Mouse (Mus musculus) limb, embryonic 14.5 days (tissue): ENCODE data around the gene Cldn22. TPM values are rescaled to one million over a fixed set of nuclear protein-coding genes. Genes with fewer than 3 reads are reported as not detected.

ENCODE experiments used
- ATAC-seq: fragments of 200-750 bp; cut with Nextera tagmentation; 2 replicates; pipeline ENCODE4 v1.8.0; 2017; ENCODE audit warnings: low read depth, moderate number of reproducible peaks, moderate TSS enrichment; ENCODE audit not compliant: low FRiP score
- DNase-seq: peaks from one replicate; pipeline ENCODE4 v3.0.0-alpha.2; 2015; ENCODE audit warnings: low spot score
- H3K27ac ChIP-seq: fragments of 300-500 bp; sonication (generic); replicated peaks from 2 replicates; pipeline ENCODE4 v1.5.1; 2014; ENCODE audit warnings: low read depth, mild to moderate bottlenecking, low read length, moderate library complexity, mixed read lengths
- H3K27me3 ChIP-seq: fragments of 300-500 bp; sonication (generic); 2 replicates; pipeline ENCODE4 v1.6.1; 2014; ENCODE audit warnings: low read length, mixed read lengths; ENCODE audit not compliant: control insufficient read depth, insufficient read depth
- H3K36me3 ChIP-seq: fragments of 300-500 bp; sonication (generic); 2 replicates; pipeline ENCODE4 v1.6.1; 2014; ENCODE audit warnings: mild to moderate bottlenecking, low read length, moderate library complexity, mixed read lengths; ENCODE audit not compliant: control insufficient read depth, insufficient read depth
- H3K4me1 ChIP-seq: fragments of 300-500 bp; sonication (generic); 2 replicates; pipeline ENCODE4 v1.6.1; 2014; ENCODE audit warnings: antibody characterized with exemption, low read length, mixed read lengths; ENCODE audit not compliant: control insufficient read depth, insufficient read depth
- H3K4me2 ChIP-seq: fragments of 300-500 bp; sonication (generic); replicated peaks from 2 replicates; pipeline ENCODE4 v1.6.1; 2014; ENCODE audit warnings: low read depth, mild to moderate bottlenecking, low read length, moderate library complexity; ENCODE audit not compliant: severe bottlenecking
- H3K4me3 ChIP-seq: fragments of 300-500 bp; sonication (generic); replicated peaks from 2 replicates; pipeline ENCODE4 v1.5.1; 2014; ENCODE audit warnings: low read length
- H3K9ac ChIP-seq: fragments of 300-500 bp; sonication (generic); 2 replicates; pipeline ENCODE4 v1.6.1; 2014; ENCODE audit warnings: mild to moderate bottlenecking, low read depth, low read length, moderate library complexity; ENCODE audit not compliant: severe bottlenecking
- H3K9me3 ChIP-seq: fragments of 300-500 bp; sonication (generic); 2 replicates; pipeline ENCODE4 v1.6.1; 2016; ENCODE audit warnings: low read length; ENCODE audit not compliant: control insufficient read depth
- POLR2A ChIP-seq: fragments of 200-500 bp; IDR thresholded peaks from 2 replicates; pipeline ENCODE4 v1.8.0; 2012; ENCODE audit warnings: inconsistent platforms, mild to moderate bottlenecking, moderate library complexity, borderline replicate concordance; ENCODE audit not compliant: insufficient read depth, insufficient read length; ENCODE audit errors: extremely low read depth
- WGBS: fragments of 180-500 bp; shearing (Covaris S2); extraction: QIAGEN DNeasy Blood & Tissue Kit; methylation state at CpG from one replicate; pipeline ENCODE4 v1.1.7; 2014; 5-methylcytosine and 5-hydroxymethylcytosine counted together
- polyA plus RNA-seq, 2 experiments: library from polyadenylated mRNA; depleted of rRNA in 1 of 2; stranded (reverse) in 1 of 2; unstranded in 1 of 2; fragments of >200 nt; fragmentation: Nextera tagmentation in 1 of 2; extraction: Ambion mirVana in 1 of 2; gene quantifications; 2 replicates each; pipeline versions ENCODE4 v1.2.1 to v1.2.3; 2012 to 2014

Gene Cldn22
- polyA plus RNA-seq, 2 experiments: 0.08 TPM; not detected in 1

DNA sequence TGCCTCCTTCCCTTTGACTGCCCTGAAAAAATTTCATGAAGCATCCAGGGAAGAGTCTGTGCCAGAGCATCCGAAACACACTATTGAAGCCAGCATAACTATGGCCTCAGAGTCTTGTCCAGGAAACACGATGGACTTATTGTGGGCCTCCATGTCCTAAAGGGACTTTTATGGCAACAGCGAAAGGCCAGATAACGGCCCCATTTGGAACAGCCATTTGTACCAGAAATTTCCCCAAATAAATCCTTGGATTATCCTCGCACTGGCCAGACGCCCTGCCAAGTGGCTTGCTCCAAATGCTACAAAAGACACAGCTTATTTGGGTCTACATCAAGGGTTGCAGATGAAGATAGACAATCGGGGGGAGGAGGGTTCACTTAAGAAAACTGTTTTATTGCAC, 39.8 kb upstream of the Cldn22 start:
- Histone ChIP-seq H3K36me3 (no peaks in the 10 kb centered on the region), H3K9me3 (no peaks in the 10 kb centered on the region), H3K4me3 (no peak overlapping the region), H3K27ac (no peak overlapping the region), H3K4me2 (no peak overlapping the region), H3K9ac (no peak overlapping the region), H3K27me3 (no peaks in the 10 kb centered on the region), H3K4me1 (no peaks in the 10 kb centered on the region)
- ATAC-seq (no peak), DNase-seq (no peak)
- TF ChIP-seq POLR2A: no peak
- WGBS: 65% methylated on average over 7 of the region's 7 CpGs

GRCm38 (mm10) chr8:47786323-47786722, 38.0 kb upstream of the Cldn22 start:
- DNase-seq: no peak
- Histone ChIP-seq H3K9me3 (no peaks in the 10 kb centered on the region), H3K27ac (no peak overlapping the region), H3K9ac (no peak overlapping the region), H3K27me3 (no peaks in the 10 kb centered on the region), H3K4me3 (no peak overlapping the region), H3K36me3 (no peaks in the 10 kb centered on the region), H3K4me1 (no peaks in the 10 kb centered on the region), H3K4me2 (no peak overlapping the region)
- whole genome bisulfite sequencing: 91% methylated on average over 15 of the region's 15 CpGs
- no peak for ATAC-seq
- no peak for TF ChIP-seq POLR2A

GRCm38 (mm10) chr8:47787705-47788104, 36.6 kb upstream of the Cldn22 start:
- no peaks in the 10 kb centered on the region for H3K36me3 ChIP-seq
- 49% methylated on average over 10 of the region's 10 CpGs for WGBS
- no peaks in the 10 kb centered on the region for H3K27me3 ChIP-seq
- 0 out of 2 replicates have a peak overlapping the region, but pooled peaks have one; percentile 13 for H3K9ac ChIP-seq
- DNase-seq (no peak), ATAC-seq (no peak)
- H3K4me3 ChIP-seq: no peak overlapping the region
- H3K9me3 ChIP-seq: no peaks in the 10 kb centered on the region
- no peak overlapping the region for H3K4me2 ChIP-seq
- no peak for TF ChIP-seq POLR2A
- H3K4me1 ChIP-seq: no peaks in the 10 kb centered on the region
- no peak overlapping the region for H3K27ac ChIP-seq

- H3K4me1 ChIP-seq: no peaks in the 10 kb centered on the region
- H3K9me3 ChIP-seq: no peaks in the 10 kb centered on the region
- no peak for TF ChIP-seq POLR2A
- no peaks in the 10 kb centered on the region for H3K27me3 ChIP-seq
- DNase-seq (no peak), ATAC-seq (no peak)
- 53% methylated on average over 9 of the region's 9 CpGs for WGBS
- H3K4me3 ChIP-seq: no peak overlapping the region
- H3K27ac ChIP-seq: no peak overlapping the region
- no peak overlapping the region for H3K9ac ChIP-seq
- no peaks in the 10 kb centered on the region for H3K36me3 ChIP-seq
- no peak overlapping the region for H3K4me2 ChIP-seq
Measured at GRCm38 (mm10) chr8:47791986-47792385, 32.3 kb upstream of the Cldn22 start.

GRCm38 (mm10) chr8:47799438-47799837, 24.8 kb upstream of the Cldn22 start:
- Histone ChIP-seq H3K4me3 (no peak overlapping the region), H3K36me3 (no peaks in the 10 kb centered on the region), H3K9ac (no peak overlapping the region), H3K4me1 (no peaks in the 10 kb centered on the region), H3K9me3 (no peaks in the 10 kb centered on the region), H3K4me2 (no peak overlapping the region), H3K27ac (no peak overlapping the region), H3K27me3 (no peaks in the 10 kb centered on the region)
- WGBS: 79% methylated on average over 6 of the region's 6 CpGs
- no peak for TF ChIP-seq POLR2A
- no peak for DNase-seq
- ATAC-seq: no peak

DNA sequence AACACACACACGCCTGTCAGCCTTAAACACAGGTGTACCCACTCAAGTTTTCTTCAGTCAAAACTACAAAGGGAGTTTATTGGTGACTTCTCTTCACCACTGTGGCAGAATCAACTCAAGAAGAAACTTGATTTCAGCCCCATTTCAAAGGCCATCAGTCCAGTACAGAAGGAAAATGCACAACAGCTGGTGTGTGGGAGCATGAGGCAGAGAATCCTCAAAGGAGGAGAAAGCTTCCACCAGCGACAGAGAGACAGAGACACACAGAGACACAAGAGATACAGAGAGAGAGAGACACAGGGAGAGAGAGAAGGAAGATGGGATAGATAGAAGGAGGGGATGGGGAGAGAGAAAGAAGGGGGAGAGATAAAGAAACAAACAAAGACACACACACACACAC, 21.9 kb upstream of the Cldn22 start:
- Histone ChIP-seq H3K9me3 (no peaks in the 10 kb centered on the region), H3K4me2 (no peak overlapping the region), H3K4me1 (no peaks in the 10 kb centered on the region), H3K4me3 (no peak overlapping the region), H3K9ac (no peak overlapping the region), H3K27ac (no peak overlapping the region), H3K36me3 (no peaks in the 10 kb centered on the region), H3K27me3 (no peaks in the 10 kb centered on the region)
- no peak for ATAC-seq
- DNase-seq: no peak
- 87% methylated on average over 2 of the region's 2 CpGs for WGBS
- no peak for TF ChIP-seq POLR2A
